Comparison of ENCODE assay signal across 12 mouse cellular contexts in the genomic region with DNA sequence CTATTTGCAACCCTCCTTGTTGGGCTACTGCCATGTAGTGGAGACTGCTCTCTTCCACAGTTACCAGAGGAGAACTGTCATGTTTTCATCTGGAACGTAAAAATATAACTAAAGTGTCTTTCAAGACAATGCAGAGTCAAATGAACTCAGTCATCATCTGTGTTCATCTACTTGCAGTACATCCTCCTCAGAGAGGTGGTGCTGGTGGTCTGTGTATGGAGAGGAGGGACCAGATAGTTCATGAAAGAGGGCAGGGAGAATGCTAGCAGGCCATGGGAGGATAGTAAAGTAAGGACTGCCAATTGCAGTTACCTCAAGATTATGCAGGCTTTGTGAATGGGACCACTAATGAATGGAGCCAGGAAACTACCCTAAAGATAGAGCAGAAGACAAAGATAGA.
DNase-seq lines count a peak whose midpoint lies in the region; ATAC-seq and TF ChIP-seq lines count a peak whose summit lies in the region.
"Had no signal": no experiment of that assay in that cellular context is flagged by ENCODE, and none has a peak within 500 bp of the region (broad histone marks: within the 10 kb centered on the region; RNA-seq: fewer than 3 reads in every experiment).

No protein-coding gene starts in this region.

- no peaks in the 10 kb centered on the region for H3K4me1 ChIP-seq in liver, postnatal 0 days (ENCODE audit: insufficient read depth)
- no peaks in the 10 kb centered on the region for H3K4me1 ChIP-seq in hindbrain, embryonic 10.5 days (replicated peaks)
- H3K4me1 ChIP-seq: hindbrain, embryonic 15.5 days; liver, embryonic 12.5 days had no signal

- peak; percentile 9 for DNase-seq in embryo, embryonic 10 days (ENCODE audit: low spot score)
- DNase-seq in embryo, embryonic 11 days, result no peak
- no peak for DNase-seq in liver, postnatal 0 days
- DNase-seq in liver, result no peak
- peak; percentile 38 to 58 for DNase-seq in cerebellum, postnatal 25 days
- peak; percentile 36 to 59 for DNase-seq in right cerebral cortex, adult 2 months (ENCODE audit: low spot score in 2 of 2)
- DNase-seq in hindbrain, embryonic 10.5 days (ENCODE audit: low spot score), result no peak
- no peak for DNase-seq in kidney, postnatal 25 days
- DNase-seq: adrenal gland, postnatal 10 days had no signal

- peak; percentile 28; the same call in 1 of the 2 replicates for TF ChIP-seq CTCF in liver, postnatal 0 days (IDR thresholded peaks at IDR 0.05; ENCODE audit: low read depth)

- H3K36me3 ChIP-seq in liver, postnatal 0 days (replicated peaks; ENCODE audit: insufficient read depth, low read length), result no peaks in the 10 kb centered on the region
- H3K36me3 ChIP-seq in hindbrain, embryonic 10.5 days, result no peaks in the 10 kb centered on the region
- H3K36me3 ChIP-seq: hindbrain, embryonic 15.5 days; liver, embryonic 12.5 days had no signal

- H3K9me3 ChIP-seq in liver, postnatal 0 days (ENCODE audit: low read length), result no peaks in the 10 kb centered on the region
- H3K9me3 ChIP-seq in hindbrain, embryonic 10.5 days, result no peaks in the 10 kb centered on the region
- H3K9me3 ChIP-seq: hindbrain, embryonic 15.5 days; liver, embryonic 12.5 days had no signal

- no peak overlapping the region for H3K4me2 ChIP-seq in liver, postnatal 0 days (ENCODE audit: low read depth, low read length)
- H3K4me2 ChIP-seq: hindbrain, embryonic 15.5 days; liver, embryonic 12.5 days had no signal

- no peak overlapping the region for H3K27ac ChIP-seq in liver, postnatal 0 days (ENCODE audit: low read depth)
- no peak overlapping the region for H3K27ac ChIP-seq in hindbrain, embryonic 10.5 days
- H3K27ac ChIP-seq: hindbrain, embryonic 15.5 days; liver, embryonic 12.5 days had no signal

- no peak overlapping the region for H3K4me3 ChIP-seq in liver, postnatal 0 days (ENCODE audit: low read depth, low read length)
- no peak overlapping the region for H3K4me3 ChIP-seq in hindbrain, embryonic 10.5 days
- H3K4me3 ChIP-seq: hindbrain, embryonic 15.5 days; liver, embryonic 12.5 days; myocyte had no signal

- 66% methylated on average over 1 of the region's 1 CpGs for WGBS in liver, postnatal 0 days (ENCODE audit: insufficient replicate concordance)
- WGBS in hindbrain, embryonic 10.5 days, result 79% methylated on average over 1 of the region's 1 CpGs

- TF ChIP-seq EP300 in liver, postnatal 0 days (IDR thresholded peaks at IDR 0.05; ENCODE audit: low read depth), result no peak

- no peak overlapping the region for H3K9ac ChIP-seq in liver, postnatal 0 days (replicated peaks)
- H3K9ac ChIP-seq: hindbrain, embryonic 15.5 days; liver, embryonic 12.5 days had no signal

- H3K27me3 ChIP-seq in liver, postnatal 0 days (ENCODE audit: insufficient read depth, low read length), result no peaks in the 10 kb centered on the region
- H3K27me3 ChIP-seq in hindbrain, embryonic 10.5 days (ENCODE audit: insufficient read depth, poor library complexity, severe bottlenecking), result no peaks in the 10 kb centered on the region
- H3K27me3 ChIP-seq: hindbrain, embryonic 15.5 days; liver, embryonic 12.5 days had no signal

- ATAC-seq in liver, postnatal 0 days, result no peak
- ATAC-seq: liver, embryonic 12.5 days had no signal

Comparison
In these comparisons a context has a peak if more than half of its experiments do, and no peak if none do; other contexts are left out.
1. DNase-seq: peak in embryo, embryonic 10 days (single experiment), cerebellum, postnatal 25 days (2 of 2) and right cerebral cortex, adult 2 months (2 of 2); none in embryo, embryonic 11 days (single experiment), liver, postnatal 0 days (single experiment), liver (single experiment), hindbrain, embryonic 10.5 days (single experiment) and kidney, postnatal 25 days (0 of 2).